Mouse (Mus musculus) embryonic facial prominence, embryonic 13.5 days (tissue): ENCODE results near the gene AF067063. TPM values are rescaled to one million over a fixed set of nuclear protein-coding genes. Genes with fewer than 3 reads are reported as not detected.
"Not testable (repeated sequence)": the region's sequence is repeated elsewhere in the genome, so short reads cannot be mapped to it uniquely, and the experiment has no call there.

Source experiments
- ATAC-seq: fragments of 200-750 bp; cut with Nextera tagmentation; 2 replicates; pipeline ENCODE4 v1.8.0; 2017; ENCODE audit warnings: low read depth; ENCODE audit not compliant: insufficient number of reproducible peaks, insufficient read depth, low FRiP score, low TSS enrichment
- H3K27ac ChIP-seq: fragments of 300-500 bp; sonication (generic); 2 replicates; pipeline ENCODE4 v1.5.1; 2015; ENCODE audit warnings: moderate library complexity, mild to moderate bottlenecking, inconsistent platforms
- H3K27me3 ChIP-seq: fragments of 300-500 bp; sonication (generic); 2 replicates; pipeline ENCODE4 v1.6.1; 2015; ENCODE audit warnings: mild to moderate bottlenecking, inconsistent platforms
- H3K36me3 ChIP-seq: fragments of 300-500 bp; sonication (generic); 2 replicates; pipeline ENCODE4 v1.6.1; 2015; ENCODE audit warnings: mild to moderate bottlenecking, inconsistent platforms
- H3K4me1 ChIP-seq: fragments of 300-500 bp; sonication (generic); 2 replicates; pipeline ENCODE4 v1.6.1; 2015; ENCODE audit warnings: inconsistent platforms
- H3K4me2 ChIP-seq: fragments of 300-500 bp; sonication (generic); 2 replicates; pipeline ENCODE4 v1.6.1; 2015; ENCODE audit warnings: moderate library complexity, mild to moderate bottlenecking, inconsistent platforms
- H3K4me3 ChIP-seq: fragments of 300-500 bp; sonication (generic); 2 replicates; pipeline ENCODE4 v1.5.1; 2015; ENCODE audit warnings: mild to moderate bottlenecking, inconsistent platforms
- H3K9ac ChIP-seq: fragments of 300-500 bp; sonication (generic); 2 replicates; pipeline ENCODE4 v1.6.1; 2015; ENCODE audit warnings: mild to moderate bottlenecking, inconsistent platforms
- H3K9me3 ChIP-seq: fragments of 300-500 bp; sonication (generic); 2 replicates; pipeline ENCODE4 v1.6.1; 2016; ENCODE audit warnings: inconsistent platforms
- WGBS: fragments of 180-500 bp; shearing (Covaris S2); methylation state at CpG from one replicate; pipeline ENCODE4 v1.1.7; 2015; ENCODE audit warnings: mixed read lengths; 5-methylcytosine and 5-hydroxymethylcytosine counted together
- polyA plus RNA-seq: library from polyadenylated mRNA; unstranded; fragments of >200 nt; fragmentation: Nextera tagmentation; extraction: Ambion mirVana; gene quantifications from 2 replicates; pipeline ENCODE4 v1.2.1, GENCODE M21; 2015

AF067063 gene
- polyA plus RNA-seq, result not detected in 2 replicates

GRCm38 (mm10) chr13:119830116-119830515 lies at the start of gene AF067063:
Gene AF067063, minus strand, starts transcription at chr13:119830216.
- not testable (repeated sequence) for H3K9ac ChIP-seq, H3K4me1 ChIP-seq, H3K4me2 ChIP-seq, H3K36me3 ChIP-seq, H3K4me3 ChIP-seq, H3K27ac ChIP-seq, ATAC-seq, H3K27me3 ChIP-seq, H3K9me3 ChIP-seq

GRCm38 (mm10) chr13:119864395-119864999 lies 34.5 kb upstream of the AF067063 start:
- not testable (repeated sequence) for H3K4me2 ChIP-seq, H3K9me3 ChIP-seq, H3K9ac ChIP-seq, H3K4me3 ChIP-seq, H3K36me3 ChIP-seq, H3K4me1 ChIP-seq, H3K27me3 ChIP-seq, ATAC-seq, H3K27ac ChIP-seq
- WGBS, result 70% methylated on average over 6 of the region's 7 CpGs

GRCm38 (mm10) chr13:119862399-119862798 lies 32.4 kb upstream of the AF067063 start:
- not testable (repeated sequence) for H3K4me2 ChIP-seq, H3K4me1 ChIP-seq, H3K27me3 ChIP-seq, H3K9ac ChIP-seq, H3K27ac ChIP-seq, H3K4me3 ChIP-seq, H3K36me3 ChIP-seq, ATAC-seq, H3K9me3 ChIP-seq
- no CpG with 5 or more reads among the region's 6 CpGs for WGBS

- H3K9me3 ChIP-seq, H3K9ac ChIP-seq, H3K4me1 ChIP-seq, H3K27ac ChIP-seq, H3K4me2 ChIP-seq, H3K4me3 ChIP-seq, H3K36me3 ChIP-seq, ATAC-seq: not testable (repeated sequence)
- WGBS, result 28% methylated on average over 6 of the region's 6 CpGs
- peaks cover 19% of the 10 kb centered on the region for H3K27me3 ChIP-seq
Measured at GRCm38 (mm10) chr13:119839982-119840381, 10.0 kb upstream of the AF067063 start.

GRCm38 (mm10) chr13:119837719-119838337 lies 7.8 kb upstream of the AF067063 start:
- H3K4me2 ChIP-seq, H3K4me1 ChIP-seq, H3K36me3 ChIP-seq, ATAC-seq, H3K27ac ChIP-seq, H3K4me3 ChIP-seq, H3K9me3 ChIP-seq, H3K9ac ChIP-seq: not testable (repeated sequence)
- WGBS, result 4% methylated on average over 14 of the region's 23 CpGs
- H3K27me3 ChIP-seq, result peaks cover 21% of the 10 kb centered on the region

- H3K4me2 ChIP-seq, result peak overlapping the region; percentile 47
- not testable (repeated sequence) for H3K36me3 ChIP-seq, H3K27ac ChIP-seq, H3K4me1 ChIP-seq, H3K9me3 ChIP-seq, H3K9ac ChIP-seq
- peak overlapping the region; percentile 23 for H3K4me3 ChIP-seq
- WGBS, result 15% methylated on average over 23 of the region's 23 CpGs
- peaks cover 21% of the 10 kb centered on the region for H3K27me3 ChIP-seq
- ATAC-seq, result peak; percentile 32
Measured at GRCm38 (mm10) chr13:119836324-119836811, 6.4 kb upstream of the AF067063 start.

- not testable (repeated sequence) for ATAC-seq, H3K36me3 ChIP-seq, H3K4me1 ChIP-seq, H3K9me3 ChIP-seq, H3K9ac ChIP-seq, H3K27ac ChIP-seq
- Histone ChIP-seq H3K27me3 (peaks cover 21% of the 10 kb centered on the region), H3K4me3 (peak within 1 kb of the TSS; percentile 23), H3K4me2 (peak within 1 kb of the TSS; percentile 47)
- WGBS, result 14% methylated on average over 19 of the region's 25 CpGs
Measured at GRCm38 (mm10) chr13:119835320-119836056, 5.5 kb upstream of the AF067063 start, which contains the start of gene D13Ertd608e. Gene D13Ertd608e, plus strand, starts transcription at chr13:119836006.

GRCm38 (mm10) chr13:119817579-119818206 lies 12.3 kb downstream of the AF067063 start:
- H3K4me1 ChIP-seq, result no peaks in the 10 kb centered on the region
- H3K4me3 ChIP-seq, result no peak overlapping the region
- no peak for ATAC-seq
- H3K4me2 ChIP-seq, result no peak overlapping the region
- WGBS, result 23% methylated on average over 2 of the region's 2 CpGs
- H3K27me3 ChIP-seq, result no peaks in the 10 kb centered on the region
- no peak overlapping the region for H3K9ac ChIP-seq
- H3K27ac ChIP-seq, result no peak overlapping the region
- H3K9me3 ChIP-seq, result no peaks in the 10 kb centered on the region
- H3K36me3 ChIP-seq, result no peaks in the 10 kb centered on the region

- no peak overlapping the region for H3K4me2 ChIP-seq
- H3K9me3 ChIP-seq, result no peaks in the 10 kb centered on the region
- H3K4me3 ChIP-seq, result no peak overlapping the region
- H3K36me3 ChIP-seq, result no peaks in the 10 kb centered on the region
- H3K27ac ChIP-seq, result no peak overlapping the region
- no peak for ATAC-seq
- H3K4me1 ChIP-seq, result no peaks in the 10 kb centered on the region
- whole genome bisulfite sequencing, result 56% methylated on average over 8 of the region's 8 CpGs
- H3K9ac ChIP-seq, result no peak overlapping the region
- H3K27me3 ChIP-seq, result no peaks in the 10 kb centered on the region
Measured at GRCm38 (mm10) chr13:119816798-119817197, 13.2 kb downstream of the AF067063 start.

- Histone ChIP-seq H3K36me3 (no peaks in the 10 kb centered on the region), H3K27ac (no peak overlapping the region), H3K27me3 (no peaks in the 10 kb centered on the region), H3K4me2 (no peak overlapping the region), H3K4me1 (no peaks in the 10 kb centered on the region), H3K9me3 (no peaks in the 10 kb centered on the region), H3K9ac (no peak overlapping the region), H3K4me3 (no peak overlapping the region)
- no peak for ATAC-seq
- WGBS, result 78% methylated on average over 9 of the region's 9 CpGs
Measured at GRCm38 (mm10) chr13:119810031-119810430, 20.0 kb downstream of the AF067063 start.

- Histone ChIP-seq H3K27me3 (no peaks in the 10 kb centered on the region), H3K27ac (no peak overlapping the region), H3K4me2 (no peak overlapping the region), H3K4me3 (no peak overlapping the region), H3K9ac (no peak overlapping the region), H3K9me3 (no peaks in the 10 kb centered on the region), H3K4me1 (no peaks in the 10 kb centered on the region), H3K36me3 (no peaks in the 10 kb centered on the region)
- WGBS, result 57% methylated on average over 2 of the region's 2 CpGs
- ATAC-seq, result no peak
Measured at GRCm38 (mm10) chr13:119808937-119809336, 21.1 kb downstream of the AF067063 start.
